Mouse (Mus musculus) layer of hippocampus, postnatal 25 days (tissue): Measurements from ENCODE around the gene Dnmbp. TPM values are rescaled to one million over a fixed set of nuclear protein-coding genes. Genes with fewer than 3 reads are reported as not detected.

Source experiments
- DNase-seq, 2 experiments: peaks; one replicate each; pipeline ENCODE4 v3.0.0; 2022; ENCODE audit warnings: mixed read lengths in 2 of 2, low spot score in 1 of 2; ENCODE audit errors: extremely low spot score in 1 of 2
- total RNA-seq, 2 experiments: library from RNA; stranded (reverse); gene quantifications; 2 replicates each; pipeline ENCODE4 v1.2.3; 2021

Gene Dnmbp
- total RNA-seq, 2 experiments from 2014 or later = 8.7 to 9.7 TPM

GRCm38 (mm10) chr19:43949111-43949810 lies 9.3 kb upstream of the Dnmbp start:
- DNase-seq = no peak

- no peak for DNase-seq
Observed at GRCm38 (mm10) chr19:43944566-43944965, 4.6 kb upstream of the Dnmbp start.

- no peak for DNase-seq
Observed at GRCm38 (mm10) chr19:43943076-43943475, 3.1 kb upstream of the Dnmbp start.

- no peak for DNase-seq
Observed at GRCm38 (mm10) chr19:43939171-43939768, 721 bp downstream of the Dnmbp start.

GRCm38 (mm10) chr19:43938355-43938754 lies 1.6 kb downstream of the Dnmbp start:
- DNase-seq = no peak

GRCm38 (mm10) chr19:43930926-43931325 lies 9.1 kb downstream of the Dnmbp start:
- no peak for DNase-seq

- no peak for DNase-seq
Observed at GRCm38 (mm10) chr19:43930366-43930765, 9.6 kb downstream of the Dnmbp start.

GRCm38 (mm10) chr19:43929869-43930268 lies 10.1 kb downstream of the Dnmbp start:
- DNase-seq = no peak

GRCm38 (mm10) chr19:43927967-43928366 lies 12.0 kb downstream of the Dnmbp start:
- DNase-seq = no peak

- peak in 1 of 2 experiments; percentile 15 for DNase-seq
Observed at GRCm38 (mm10) chr19:43927057-43927456, 12.9 kb downstream of the Dnmbp start.

GRCm38 (mm10) chr19:43926141-43926987 lies 13.6 kb downstream of the Dnmbp start:
- no peak for DNase-seq

- DNase-seq = no peak
Observed at GRCm38 (mm10) chr19:43924361-43924760, 15.6 kb downstream of the Dnmbp start.

GRCm38 (mm10) chr19:43922963-43923362 lies 17.0 kb downstream of the Dnmbp start:
- DNase-seq = no peak

GRCm38 (mm10) chr19:43921410-43921809 lies 18.6 kb downstream of the Dnmbp start:
- no peak for DNase-seq

- no peak for DNase-seq
Observed at GRCm38 (mm10) chr19:43920453-43921300, 19.3 kb downstream of the Dnmbp start.

GRCm38 (mm10) chr19:43919841-43920240 lies 20.1 kb downstream of the Dnmbp start:
- no peak for DNase-seq

GRCm38 (mm10) chr19:43918834-43919233 lies 21.2 kb downstream of the Dnmbp start:
- no peak for DNase-seq

- DNase-seq = no peak
Observed at GRCm38 (mm10) chr19:43917763-43918162, 22.2 kb downstream of the Dnmbp start.

GRCm38 (mm10) chr19:43917406-43917691 lies 22.6 kb downstream of the Dnmbp start:
- DNase-seq = no peak

- DNase-seq = no peak
Observed at GRCm38 (mm10) chr19:43916586-43917405, 23.2 kb downstream of the Dnmbp start.
